Mouse (Mus musculus): ENCODE measurements around the gene Vmn1r160. TPM values are rescaled to one million over a fixed set of nuclear protein-coding genes. Genes with fewer than 3 reads are reported as not detected.

Vmn1r160 gene
- not detected for polyA plus RNA-seq (2012; fragmentation: generic; extraction: Trizol)

GRCm38 (mm10) chr7:22870924-22871323 is at the start of gene Vmn1r160:
Gene Vmn1r160 (plus strand): TSS chr7:22871224.

GRCm38 (mm10) chr7:22843505-22843904 is 27.5 kb upstream of the Vmn1r160 start, which contains the start of gene Vmn1r159:
Gene Vmn1r159 (minus strand): TSS chr7:22843605.

Other genes starting within 250 kb of the Vmn1r160 start
- not detected for gene Vmn1r155, start 213.2 kb upstream of the Vmn1r160 start, polyA plus RNA-seq (2012; fragmentation: generic; extraction: Trizol)
- gene Gm8693, start 178.9 kb upstream of the Vmn1r160 start, polyA plus RNA-seq (2012; fragmentation: generic; extraction: Trizol), result not detected
- not detected for gene Gm4567, start 151.5 kb upstream of the Vmn1r160 start, polyA plus RNA-seq (2012; fragmentation: generic; extraction: Trizol)
- not detected for gene Vmn1r157, start 109.5 kb upstream of the Vmn1r160 start, polyA plus RNA-seq (2012; fragmentation: generic; extraction: Trizol)
- gene Vmn1r158, start 80.4 kb upstream of the Vmn1r160 start, polyA plus RNA-seq (2012; fragmentation: generic; extraction: Trizol), result not detected
- gene Vmn1r159, start 27.6 kb upstream of the Vmn1r160 start, polyA plus RNA-seq (2012; fragmentation: generic; extraction: Trizol), result not detected
- gene Gm4214, start 113.4 kb downstream of the Vmn1r160 start, polyA plus RNA-seq (2012; fragmentation: generic; extraction: Trizol), result not detected
- not detected for gene Gm4216, start 148.7 kb downstream of the Vmn1r160 start, polyA plus RNA-seq (2012; fragmentation: generic; extraction: Trizol)
- not detected for gene Vmn1r163, start 184.3 kb downstream of the Vmn1r160 start, polyA plus RNA-seq (2012; fragmentation: generic; extraction: Trizol)
- not detected for gene Gm8720, start 196.2 kb downstream of the Vmn1r160 start, polyA plus RNA-seq (2012; fragmentation: generic; extraction: Trizol)

Measured in C3H10T1/2 (cell line).